Mouse (Mus musculus) myocyte (in vitro differentiated cells): ENCODE measurements around the gene Rad17. TPM values are rescaled to one million over a fixed set of nuclear protein-coding genes. Genes with fewer than 3 reads are reported as not detected.

Source experiments
- H3K27me3 ChIP-seq: one replicate; pipeline ENCODE4 v1.6.1; 2011; ENCODE audit not compliant: control insufficient read depth, insufficient read depth, insufficient read length
- H3K36me3 ChIP-seq: one replicate; pipeline ENCODE4 v1.6.1; 2011; ENCODE audit not compliant: control insufficient read depth, insufficient read depth
- H3K4me2 ChIP-seq: one replicate; pipeline ENCODE4 v1.6.1; 2011; ENCODE audit warnings: low read depth, control low read depth
- H3K4me3 ChIP-seq: one replicate; pipeline ENCODE4 v1.5.1; 2011; ENCODE audit warnings: mild to moderate bottlenecking, control low read depth, moderate library complexity
- H3K79me2 ChIP-seq: one replicate; pipeline ENCODE4 v1.6.1; 2011; ENCODE audit not compliant: control insufficient read depth, insufficient read depth
- H3ac ChIP-seq: one replicate; pipeline ENCODE4 v1.6.1; 2011; ENCODE audit not compliant: control insufficient read depth, insufficient read length
- CEBPB ChIP-seq: IDR thresholded peaks from 2 replicates; pipeline ENCODE4 v1.6.1; 2011; ENCODE audit warnings: mild to moderate bottlenecking, moderate library complexity; ENCODE audit not compliant: poor library complexity, insufficient read depth, severe bottlenecking
- E2F4 ChIP-seq: IDR thresholded peaks from one replicate; pipeline ENCODE4 v1.6.1; 2011; ENCODE audit warnings: mild to moderate bottlenecking, control low read depth, moderate library complexity; ENCODE audit not compliant: insufficient read depth
- MAX ChIP-seq: IDR thresholded peaks from one replicate; pipeline ENCODE4 v1.6.1; 2011; ENCODE audit warnings: low read depth, mild to moderate bottlenecking, control low read depth
- MYOD1 ChIP-seq, 3 experiments: IDR thresholded peaks; one replicate each; pipeline ENCODE4 v1.6.1; 2011; ENCODE audit warnings: control low read depth in 2 of 3, low read depth in 2 of 3, mild to moderate bottlenecking in 2 of 3, moderate library complexity in 1 of 3; ENCODE audit not compliant: insufficient read length in 2 of 3, control insufficient read depth in 1 of 3
- MYOG ChIP-seq, 3 experiments: IDR thresholded peaks; one replicate each; pipeline ENCODE4 v1.6.1; 2011; ENCODE audit warnings: control low read depth in 2 of 3, low read depth in 2 of 3, mild to moderate bottlenecking in 2 of 3; ENCODE audit not compliant: insufficient read length in 2 of 3, control insufficient read depth in 1 of 3, insufficient read depth in 1 of 3
- POLR2A ChIP-seq: IDR thresholded peaks from one replicate; pipeline ENCODE4 v1.6.1; 2011; ENCODE audit warnings: low read depth, mild to moderate bottlenecking, control low read depth, moderate library complexity; ENCODE audit not compliant: insufficient read length
- POLR2AphosphoS2 ChIP-seq: IDR thresholded peaks from one replicate; pipeline ENCODE4 v1.6.1; 2011; ENCODE audit warnings: low read depth, control low read depth; ENCODE audit not compliant: insufficient read length
- REST ChIP-seq: IDR thresholded peaks from one replicate; pipeline ENCODE4 v1.6.1; 2011; ENCODE audit warnings: mild to moderate bottlenecking, control low read depth, moderate library complexity; ENCODE audit not compliant: insufficient read depth, insufficient read length
- SRF ChIP-seq: IDR thresholded peaks from one replicate; pipeline ENCODE4 v1.6.1; 2011; ENCODE audit warnings: low read depth; ENCODE audit not compliant: control insufficient read depth, insufficient read length
- TCF12 ChIP-seq: IDR thresholded peaks from one replicate; pipeline ENCODE4 v1.6.1; 2011; ENCODE audit warnings: mild to moderate bottlenecking, control low read depth; ENCODE audit not compliant: poor library complexity, insufficient read depth, severe bottlenecking
- TCF3 ChIP-seq: IDR thresholded peaks from one replicate; pipeline ENCODE4 v1.6.1; 2011; ENCODE audit warnings: low read depth, control low read depth; ENCODE audit not compliant: insufficient read length
- USF1 ChIP-seq: IDR thresholded peaks from one replicate; pipeline ENCODE4 v1.6.1; 2011; ENCODE audit warnings: low read depth, mild to moderate bottlenecking, control low read depth, moderate library complexity
- polyA plus RNA-seq: library from polyadenylated mRNA; unstranded; fragments of >200 nt; fragmentation: generic; extraction: Trizol; gene quantifications from one replicate; pipeline ENCODE4 v1.2.1, GENCODE M21; 2012; ENCODE audit warnings: missing spikeins

Gene Rad17
- polyA plus RNA-seq, 1 experiment = 5.9 TPM

DNA sequence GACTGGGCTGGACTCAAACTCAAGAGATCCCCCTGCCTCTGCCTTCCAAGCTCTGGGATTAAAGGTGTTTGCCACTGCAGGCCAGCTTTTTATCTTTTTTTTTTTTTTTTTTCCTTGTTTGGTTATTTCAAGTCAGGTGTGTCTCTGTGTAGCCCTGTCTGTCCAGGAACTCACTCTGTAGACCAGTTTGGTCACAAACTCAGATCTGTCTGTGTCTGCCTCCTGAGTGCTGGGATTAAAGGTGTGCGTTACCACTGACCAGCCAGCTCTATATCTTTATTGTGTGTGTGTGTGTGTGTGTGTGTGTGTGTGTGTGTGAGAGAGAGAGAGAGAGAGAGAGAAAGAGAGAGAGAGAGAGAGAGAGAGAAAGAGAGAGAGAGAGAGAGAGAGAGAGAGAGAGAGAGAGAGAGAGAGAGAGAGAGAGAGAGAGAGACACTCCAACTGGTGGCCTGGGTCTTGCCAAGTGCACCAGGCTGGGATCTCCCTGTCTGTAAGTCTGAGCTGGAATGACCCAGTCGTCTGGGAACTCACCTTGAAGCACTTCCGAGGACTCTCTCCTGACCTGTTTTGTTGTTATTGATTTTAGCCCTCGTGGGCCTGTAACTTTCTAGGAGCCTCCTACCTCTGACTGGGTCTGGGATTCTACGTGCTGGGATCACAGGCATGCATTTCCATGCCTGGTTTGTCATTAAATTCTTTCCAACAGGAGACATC lies 55.9 kb downstream of the Rad17 start:
- TF ChIP-seq POLR2A (no peak), USF1 (no peak), TCF3 (no peak), E2F4 (no peak), REST (no peak), TCF12 (no peak), POLR2AphosphoS2 (no peak), MYOD1 (IDR thresholded peaks at IDR 0.05; ENCODE audit: control insufficient read depth in 1 of 3, insufficient read length in 2 of 3, low read depth in 2 of 3) (no peak)
- Histone ChIP-seq H3ac (no peak overlapping the region), H3K36me3 (no peaks in the 10 kb centered on the region), H3K79me2 (no peaks in the 10 kb centered on the region), H3K4me3 (no peak overlapping the region), H3K27me3 (no peaks in the 10 kb centered on the region), H3K4me2 (no peak overlapping the region)

DNA sequence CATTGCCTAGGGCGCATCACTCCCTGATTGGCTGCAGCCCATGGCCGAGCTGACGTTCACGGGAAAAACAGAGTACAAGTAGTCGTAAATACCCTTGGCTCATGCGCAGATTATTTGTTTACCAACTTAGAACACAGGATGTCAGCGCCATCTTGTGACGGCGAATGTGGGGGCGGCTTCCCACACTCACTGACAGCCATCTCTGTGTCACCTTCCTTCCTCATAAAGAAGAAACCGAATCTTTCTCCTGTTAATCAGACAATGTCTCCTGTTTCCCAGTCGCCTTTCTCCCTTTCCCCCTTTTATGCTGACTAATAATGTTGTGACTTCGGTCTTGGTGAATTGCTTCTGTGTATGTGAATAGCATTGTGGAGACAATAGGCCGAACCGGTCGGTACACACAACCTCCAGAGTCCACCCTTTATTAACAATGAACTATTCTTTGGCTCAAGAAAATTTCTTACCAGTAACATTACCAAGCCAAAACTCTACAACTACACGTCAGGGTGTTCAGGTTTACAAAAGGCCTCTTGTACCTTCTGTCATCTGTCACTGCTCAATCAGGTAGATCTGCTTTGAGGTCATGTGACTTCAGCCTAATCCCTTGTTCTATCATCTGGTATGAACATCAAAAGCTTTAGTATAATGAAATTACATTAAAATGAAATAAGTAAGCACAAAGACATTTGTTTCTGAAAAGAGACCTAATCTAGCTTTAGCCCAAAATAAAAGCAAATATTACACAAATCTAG lies 56.6 kb downstream of the Rad17 start:
- H3K79me2 ChIP-seq = no peaks in the 10 kb centered on the region
- H3K4me3 ChIP-seq = no peak overlapping the region
- H3K36me3 ChIP-seq = no peaks in the 10 kb centered on the region
- H3K4me2 ChIP-seq = no peak overlapping the region
- TF ChIP-seq MYOD1 (IDR thresholded peaks at IDR 0.05; ENCODE audit: control insufficient read depth in 1 of 3, insufficient read length in 2 of 3, low read depth in 2 of 3) (no peak), POLR2A (no peak), CEBPB (no peak), E2F4 (no peak), POLR2AphosphoS2 (no peak), SRF (no peak), MAX (no peak), TCF12 (no peak), TCF3 (no peak), USF1 (no peak), REST (no peak), MYOG (IDR thresholded peaks at IDR 0.05; ENCODE audit: control insufficient read depth in 1 of 3, insufficient read depth in 1 of 3, insufficient read length in 2 of 3, low read depth in 2 of 3) (no peak)
- no peak overlapping the region for H3ac ChIP-seq
- H3K27me3 ChIP-seq = no peaks in the 10 kb centered on the region

GRCm38 (mm10) chr13:100588646-100589045 lies 62.2 kb downstream of the Rad17 start:
- Histone ChIP-seq H3K4me2 (no peak overlapping the region), H3K4me3 (no peak overlapping the region)

DNA sequence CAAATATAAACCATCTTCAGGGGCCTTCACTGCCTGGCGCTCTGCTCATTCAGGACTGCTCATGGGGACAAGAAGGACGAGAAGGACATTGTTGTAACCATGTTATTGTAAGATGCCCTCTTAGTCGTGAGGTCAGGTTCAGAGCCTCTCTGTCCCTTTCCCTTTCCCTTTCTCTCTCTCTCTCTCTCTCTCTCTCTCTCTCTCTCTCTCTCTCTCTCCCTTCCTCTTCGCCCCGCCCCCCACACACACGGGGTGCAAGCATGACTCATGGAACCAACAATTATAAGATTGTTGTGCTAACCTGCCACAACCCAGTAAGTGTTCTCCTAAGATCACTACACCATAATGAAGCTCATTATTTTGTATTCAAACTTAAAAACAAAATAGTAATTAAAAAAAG lies 68.7 kb downstream of the Rad17 start:
- H3K36me3 ChIP-seq = no peaks in the 10 kb centered on the region
- peak overlapping the region; percentile 65 for H3K4me2 ChIP-seq
- no peak overlapping the region for H3K4me3 ChIP-seq
- TF ChIP-seq MAX (no peak), POLR2AphosphoS2 (no peak), MYOG (IDR thresholded peaks at IDR 0.05; ENCODE audit: control insufficient read depth in 1 of 3, insufficient read depth in 1 of 3, insufficient read length in 2 of 3, low read depth in 2 of 3) (no peak), TCF12 (no peak), MYOD1 (IDR thresholded peaks at IDR 0.05; ENCODE audit: control insufficient read depth in 1 of 3, insufficient read length in 2 of 3, low read depth in 2 of 3) (no peak), E2F4 (no peak), REST (no peak), CEBPB (no peak), SRF (no peak), POLR2A (no peak), USF1 (no peak), TCF3 (no peak)
- no peaks in the 10 kb centered on the region for H3K27me3 ChIP-seq
- H3ac ChIP-seq = no peak overlapping the region
- no peaks in the 10 kb centered on the region for H3K79me2 ChIP-seq

More at GRCm38 (mm10) chr13:100588646-100589045, 62.2 kb downstream of the Rad17 start:
- H3K36me3 ChIP-seq = no peaks in the 10 kb centered on the region
- H3K27me3 ChIP-seq = no peaks in the 10 kb centered on the region
- no peak for TF ChIP-seq MAX
- no peak for TF ChIP-seq POLR2AphosphoS2
- no peak for TF ChIP-seq USF1
- no peaks in the 10 kb centered on the region for H3K79me2 ChIP-seq
- no peak overlapping the region for H3ac ChIP-seq

DNA sequence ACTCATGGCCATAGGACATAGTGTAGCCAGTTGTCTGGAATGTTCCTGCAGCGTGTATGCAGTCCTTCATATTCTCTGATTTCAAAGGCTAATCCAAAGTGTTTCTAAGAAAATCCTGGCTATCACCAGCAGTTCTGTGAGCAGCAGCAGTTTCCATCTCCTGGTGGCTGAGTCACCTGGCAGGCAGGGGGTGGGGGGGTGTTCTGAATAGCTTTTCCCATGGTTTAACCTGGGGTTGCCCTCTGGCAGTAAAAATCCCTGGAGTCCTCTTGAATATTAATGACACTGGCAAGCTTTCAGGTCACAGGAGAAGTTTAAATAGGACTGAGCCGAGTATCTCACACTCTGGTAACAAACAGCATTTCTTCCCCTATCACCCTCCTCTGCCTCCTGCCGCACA lies 69.2 kb downstream of the Rad17 start:
- Histone ChIP-seq H3K4me2 (peak overlapping the region; percentile 65), H3K79me2 (no peaks in the 10 kb centered on the region)

More for the DNA sequence above, 69.2 kb downstream of the Rad17 start:
- Histone ChIP-seq H3K27me3 (no peaks in the 10 kb centered on the region), H3K36me3 (no peaks in the 10 kb centered on the region), H3K4me3 (no peak overlapping the region), H3ac (no peak overlapping the region)
- TF ChIP-seq POLR2AphosphoS2 (no peak), TCF3 (no peak), SRF (no peak), E2F4 (no peak), REST (no peak), CEBPB (no peak), MYOD1 (IDR thresholded peaks at IDR 0.05; ENCODE audit: control insufficient read depth in 1 of 3, insufficient read length in 2 of 3, low read depth in 2 of 3) (no peak), TCF12 (no peak), POLR2A (no peak)
